Mouse (Mus musculus): ENCODE measurements around the gene Snx20. TPM values are rescaled to one million over a fixed set of nuclear protein-coding genes. Genes with fewer than 3 reads are reported as not detected.
"Not testable (repeated sequence)": the region's sequence is repeated elsewhere in the genome, so short reads cannot be mapped to it uniquely, and the experiment has no call there.

Gene Snx20
- total and polyA plus RNA-seq, 3 experiments = 10.1 to 15.9 TPM; not detected in 1

- Histone ChIP-seq H3K27me3 (ENCODE audit: control insufficient read depth in 1 of 2, insufficient read depth in 2 of 2, low read length in 2 of 2) (no peaks in the 10 kb centered on the region), H3K4me1 (ENCODE audit: control insufficient read depth in 1 of 2, insufficient read depth in 2 of 2, low read length in 2 of 2) (peaks cover 8 to 10% of the 10 kb centered on the region in 2 experiments), H3K36me3 (ENCODE audit: control insufficient read depth in 1 of 2, insufficient read depth in 2 of 2, low read length in 2 of 2) (peaks cover 0 to 4% of the 10 kb centered on the region in 2 experiments; a peak in 1 of 4 replicates), H3K27ac (ENCODE audit: control insufficient read depth, low read depth, low read length) (no peak overlapping the region), H3K79me2 (ENCODE audit: control insufficient read depth, insufficient read depth, low read length, poor library complexity) (no peaks in the 10 kb centered on the region), H3K4me3 (ENCODE audit: control insufficient read depth in 1 of 2, insufficient read depth in 1 of 2, low read depth in 2 of 2, low read length in 2 of 2) (no peak overlapping the region), H3K9me3 (replicated peaks; ENCODE audit: insufficient read depth, low read length) (no peaks in the 10 kb centered on the region; the same call in 1 of the 2 replicates), H3K9ac (ENCODE audit: control insufficient read depth, low read depth, low read length, poor library complexity, severe bottlenecking) (no peak overlapping the region)
- TF ChIP-seq MAFK (IDR thresholded peaks at IDR 0.05; ENCODE audit: borderline replicate concordance, low read depth, low read length) = no peak
- TF ChIP-seq POLR2AphosphoS2 (IDR thresholded peaks at IDR 0.05; ENCODE audit: low read length) = no peak
- no peak for TF ChIP-seq TBP (IDR thresholded peaks at IDR 0.05; ENCODE audit: low read depth, low read length)
- TF ChIP-seq KAT2A (conservative IDR thresholded peaks at IDR 0.05; ENCODE audit: low read depth, low read length) = no peak
- no peak for TF ChIP-seq SIN3A (IDR thresholded peaks at IDR 0.05; ENCODE audit: low read length)
- TF ChIP-seq ELF1 (IDR thresholded peaks at IDR 0.05; ENCODE audit: low read depth, low read length) = no peak
- TF ChIP-seq JUND (IDR thresholded peaks at IDR 0.05; ENCODE audit: low read depth, low read length) = no peak
- no peak for TF ChIP-seq NRF1 (IDR thresholded peaks at IDR 0.05; ENCODE audit: insufficient read depth, low read depth, low read length, poor library complexity, severe bottlenecking)
- TF ChIP-seq ZNF384 (IDR thresholded peaks at IDR 0.05; ENCODE audit: low read depth, low read length) = no peak
- TF ChIP-seq ZMIZ1 (IDR thresholded peaks at IDR 0.05; ENCODE audit: low read depth, low read length) = no peak
- no peak for TF ChIP-seq HCFC1 (IDR thresholded peaks at IDR 0.05; ENCODE audit: low read depth, low read length)
- no peak for TF ChIP-seq GABPA (IDR thresholded peaks at IDR 0.05; ENCODE audit: low read depth, low read length)
- no peak for DNase-seq (ENCODE audit: low read depth, low spot score)
Observed at GRCm38 (mm10) chr8:88659873-88660272, 23.9 kb upstream of the Snx20 start.

DNA sequence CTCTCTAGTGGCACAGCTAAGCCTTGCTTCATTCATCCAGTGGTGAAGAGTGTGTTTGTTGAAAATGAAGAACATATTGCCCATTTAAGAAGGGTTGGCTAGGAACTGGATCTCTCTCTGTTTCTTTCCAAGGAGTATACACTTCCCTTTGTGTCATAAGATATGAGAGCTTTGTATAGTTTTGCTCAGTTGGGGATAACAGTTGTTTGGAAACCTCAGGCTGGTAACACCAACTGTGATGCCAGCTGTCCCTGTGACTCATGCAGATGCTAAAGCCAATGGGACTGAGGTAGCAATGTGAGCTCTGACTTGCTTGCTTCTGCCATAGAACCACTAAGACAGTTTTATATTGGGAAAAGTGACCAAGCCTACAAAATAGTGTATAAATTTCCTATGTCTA, 19.4 kb upstream of the Snx20 start:
- H3K4me3 ChIP-seq (ENCODE audit: control insufficient read depth in 1 of 2, insufficient read depth in 1 of 2, low read depth in 2 of 2, low read length in 2 of 2) = no peak overlapping the region
- no peaks in the 10 kb centered on the region for H3K36me3 ChIP-seq (ENCODE audit: control insufficient read depth in 1 of 2, insufficient read depth in 2 of 2, low read length in 2 of 2)
- H3K9me3 ChIP-seq (replicated peaks; ENCODE audit: insufficient read depth, low read length) = no peaks in the 10 kb centered on the region; the same call in 1 of the 2 replicates
- H3K4me1 ChIP-seq (ENCODE audit: control insufficient read depth in 1 of 2, insufficient read depth in 2 of 2, low read length in 2 of 2) = no peaks in the 10 kb centered on the region
- no peak overlapping the region for H3K27ac ChIP-seq (ENCODE audit: control insufficient read depth, low read depth, low read length)
- H3K79me2 ChIP-seq (ENCODE audit: control insufficient read depth, insufficient read depth, low read length, poor library complexity) = no peaks in the 10 kb centered on the region
- no peaks in the 10 kb centered on the region for H3K27me3 ChIP-seq (ENCODE audit: control insufficient read depth in 1 of 2, insufficient read depth in 2 of 2, low read length in 2 of 2)
- no peak overlapping the region for H3K9ac ChIP-seq (ENCODE audit: control insufficient read depth, low read depth, low read length, poor library complexity, severe bottlenecking)
- no peak for TF ChIP-seq CHD2 (IDR thresholded peaks at IDR 0.05; ENCODE audit: low read length)
- no peak for TF ChIP-seq NELFE (IDR thresholded peaks at IDR 0.05; ENCODE audit: low read depth, low read length)
- no peak for TF ChIP-seq GABPA (IDR thresholded peaks at IDR 0.05; ENCODE audit: low read depth, low read length)
- TF ChIP-seq ZNF384 (IDR thresholded peaks at IDR 0.05; ENCODE audit: low read depth, low read length) = no peak
- TF ChIP-seq EP300 (IDR thresholded peaks at IDR 0.05; ENCODE audit: low read depth in 1 of 2, low read length in 2 of 2) = no peak
- TF ChIP-seq GATA1 (IDR thresholded peaks at IDR 0.05; ENCODE audit: low read depth, low read length) = no peak
- TF ChIP-seq BHLHE40 (IDR thresholded peaks at IDR 0.05; ENCODE audit: borderline replicate concordance, low read depth, low read length) = no peak
- no peak for TF ChIP-seq MYB (IDR thresholded peaks at IDR 0.05; ENCODE audit: low read depth, low read length)
- no peak for DNase-seq (ENCODE audit: low read depth, low spot score)

GRCm38 (mm10) chr8:88651122-88651521, 15.2 kb upstream of the Snx20 start:
- H3K36me3 ChIP-seq (ENCODE audit: control insufficient read depth in 1 of 2, insufficient read depth in 2 of 2, low read length in 2 of 2); H3K4me1 ChIP-seq (ENCODE audit: control insufficient read depth in 1 of 2, insufficient read depth in 2 of 2, low read length in 2 of 2); H3K27me3 ChIP-seq (ENCODE audit: control insufficient read depth in 1 of 2, insufficient read depth in 2 of 2, low read length in 2 of 2); H3K4me3 ChIP-seq (ENCODE audit: control insufficient read depth in 1 of 2, insufficient read depth in 1 of 2, low read depth in 2 of 2, low read length in 2 of 2); H3K27ac ChIP-seq (ENCODE audit: control insufficient read depth, low read depth, low read length); H3K9ac ChIP-seq (ENCODE audit: control insufficient read depth, low read depth, low read length, poor library complexity, severe bottlenecking); DNase-seq (ENCODE audit: low read depth, low spot score); H3K79me2 ChIP-seq (ENCODE audit: control insufficient read depth, insufficient read depth, low read length, poor library complexity); H3K9me3 ChIP-seq (replicated peaks; ENCODE audit: insufficient read depth, low read length): not testable (repeated sequence)

Data from MEL (cell line).